Mouse (Mus musculus) intestine, postnatal 0 days (tissue): ENCODE results near the gene Insyn1. TPM values are rescaled to one million over a fixed set of nuclear protein-coding genes. Genes with fewer than 3 reads are reported as not detected.
A peak's percentile ranks its signal among the peaks of the same experiment; 100 is the strongest.

ENCODE experiments used
- ATAC-seq: fragments of 200-750 bp; cut with Nextera tagmentation; 2 replicates; pipeline ENCODE4 v1.8.0; 2017; ENCODE audit warnings: mild to moderate bottlenecking, moderate TSS enrichment, moderate library complexity
- H3K27ac ChIP-seq: fragments of 300-500 bp; sonication (generic); 2 replicates; pipeline ENCODE4 v1.5.1; 2014; ENCODE audit warnings: mild to moderate bottlenecking, low read depth, low read length, moderate library complexity
- H3K27me3 ChIP-seq: fragments of 300-500 bp; sonication (generic); replicated peaks from 2 replicates; pipeline ENCODE4 v1.6.1; 2014; ENCODE audit warnings: low read length, mixed read lengths; ENCODE audit not compliant: control insufficient read depth, insufficient read depth
- H3K36me3 ChIP-seq: fragments of 300-500 bp; sonication (generic); 2 replicates; pipeline ENCODE4 v1.6.1; 2014; ENCODE audit warnings: mild to moderate bottlenecking, moderate library complexity; ENCODE audit not compliant: control insufficient read depth, insufficient read depth
- H3K4me1 ChIP-seq: fragments of 300-500 bp; sonication (generic); replicated peaks from 2 replicates; pipeline ENCODE4 v1.6.1; 2014; ENCODE audit warnings: antibody characterized with exemption, low read length, mixed read lengths; ENCODE audit not compliant: control insufficient read depth, insufficient read depth
- H3K4me2 ChIP-seq: fragments of 300-500 bp; sonication (generic); replicated peaks from 2 replicates; pipeline ENCODE4 v1.6.1; 2014; ENCODE audit warnings: low read depth, mild to moderate bottlenecking, moderate library complexity
- H3K4me3 ChIP-seq: fragments of 300-500 bp; sonication (generic); 2 replicates; pipeline ENCODE4 v1.5.1; 2014; ENCODE audit warnings: low read depth, low read length
- H3K9ac ChIP-seq: fragments of 300-500 bp; sonication (generic); 2 replicates; pipeline ENCODE4 v1.6.1; 2014; ENCODE audit warnings: mild to moderate bottlenecking, low read depth, low read length
- H3K9me3 ChIP-seq: fragments of 300-500 bp; sonication (generic); 2 replicates; pipeline ENCODE4 v1.6.1; 2016; ENCODE audit warnings: mixed run types; ENCODE audit not compliant: control insufficient read depth
- CTCF ChIP-seq: sonication (generic); IDR thresholded peaks from 2 replicates; pipeline ENCODE4 v1.5.1; 2016; ENCODE audit warnings: low read depth, mild to moderate bottlenecking, control low read depth, antibody characterized with exemption, moderate library complexity
- WGBS: fragments of 180-500 bp; shearing (Covaris S2); extraction: QIAGEN DNeasy Blood & Tissue Kit; methylation state at CpG from one replicate; pipeline ENCODE4 v1.1.7; 2014; 5-methylcytosine and 5-hydroxymethylcytosine counted together
- polyA plus RNA-seq: library from polyadenylated mRNA; unstranded; fragments of >200 nt; fragmentation: Nextera tagmentation; extraction: Ambion mirVana; gene quantifications from 2 replicates; pipeline ENCODE4 v1.2.1, GENCODE M21; 2015

Gene Insyn1
- polyA plus RNA-seq, 1 experiment from 2014 or later = 0.37 TPM

DNA sequence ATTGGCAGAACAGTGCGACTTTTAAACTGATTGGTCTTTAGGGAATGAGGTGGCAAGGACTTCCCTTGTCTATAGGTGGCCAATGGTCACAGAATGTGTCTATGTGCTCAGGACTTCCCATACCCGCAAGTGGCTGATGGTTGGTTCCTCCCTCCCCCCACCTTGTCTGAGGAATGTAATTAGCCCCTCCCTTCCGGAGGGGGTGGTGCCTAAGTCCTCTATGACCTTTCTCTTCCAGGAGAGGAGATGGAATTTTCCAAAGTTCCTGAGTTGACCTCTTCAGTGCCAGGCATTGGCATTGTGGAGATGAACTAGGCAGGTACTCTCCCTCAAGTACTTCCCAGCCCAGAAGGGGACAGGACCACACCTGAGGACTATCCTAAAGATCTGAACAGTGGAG lies 33.5 kb upstream of the Insyn1 start:
- ATAC-seq = no peak
- H3K27me3 ChIP-seq = no peaks in the 10 kb centered on the region
- 41% methylated on average over 3 of the region's 3 CpGs for WGBS
- no peaks in the 10 kb centered on the region for H3K36me3 ChIP-seq
- no peak for TF ChIP-seq CTCF
- H3K4me1 ChIP-seq = peaks cover 5% of the 10 kb centered on the region; the same call in 1 of the 2 replicates
- H3K4me3 ChIP-seq = no peak overlapping the region
- H3K9ac ChIP-seq = no peak overlapping the region
- H3K27ac ChIP-seq = no peak overlapping the region
- no peaks in the 10 kb centered on the region for H3K9me3 ChIP-seq
- no peak overlapping the region for H3K4me2 ChIP-seq

DNA sequence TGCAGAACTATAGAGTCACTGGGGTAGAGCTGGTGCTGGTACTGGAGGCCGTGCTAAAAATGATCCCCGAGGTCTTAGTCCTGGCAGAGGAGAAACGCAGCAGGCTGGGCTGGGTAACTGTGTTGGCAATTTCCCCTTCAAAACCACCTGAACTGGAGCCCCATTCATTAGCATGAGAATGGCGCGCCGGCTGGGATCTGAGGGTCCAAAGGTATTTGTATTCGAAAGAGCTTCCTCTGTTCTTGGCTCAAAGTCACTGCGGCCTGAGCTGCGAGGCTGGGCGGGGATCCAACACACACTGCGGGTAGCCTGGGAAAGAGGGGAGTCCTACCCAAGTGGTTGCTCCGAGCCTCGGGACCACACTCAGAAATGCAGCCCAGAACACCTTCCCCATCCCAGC lies 32.6 kb upstream of the Insyn1 start:
- Histone ChIP-seq H3K27ac (no peak overlapping the region), H3K27me3 (no peaks in the 10 kb centered on the region), H3K9ac (no peak overlapping the region), H3K36me3 (no peaks in the 10 kb centered on the region), H3K9me3 (no peaks in the 10 kb centered on the region), H3K4me2 (no peak overlapping the region), H3K4me3 (no peak overlapping the region), H3K4me1 (peaks cover 5% of the 10 kb centered on the region; the same call in 1 of the 2 replicates)
- 13% methylated on average over 13 of the region's 13 CpGs for WGBS
- no peak for TF ChIP-seq CTCF
- ATAC-seq = 0 out of 2 replicates have a peak, but pooled peaks have one; percentile 49

DNA sequence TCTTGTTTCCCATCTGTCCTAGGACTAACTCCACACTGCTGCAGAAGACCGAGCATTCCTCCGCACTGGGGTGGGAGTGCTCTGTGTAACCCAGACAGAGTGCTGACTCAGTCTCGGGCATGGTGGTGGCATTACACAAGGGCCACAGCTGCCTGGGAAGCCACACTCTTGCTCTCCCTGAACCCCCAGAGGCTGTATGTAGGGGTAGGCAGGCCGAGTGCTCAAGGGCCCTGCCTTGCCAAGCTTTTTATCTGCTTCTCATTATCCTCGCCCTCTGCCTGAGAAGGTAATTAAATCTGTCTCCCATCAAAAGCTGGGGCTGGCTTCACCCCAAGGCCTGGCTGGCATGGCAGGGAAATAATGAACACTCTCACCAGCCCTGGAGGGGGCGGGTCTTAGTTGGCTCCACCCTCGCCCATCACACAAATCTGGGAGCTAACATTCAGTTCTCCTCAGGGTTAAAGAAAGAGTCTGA lies 30.9 kb upstream of the Insyn1 start:
- no peak for ATAC-seq
- H3K9me3 ChIP-seq = no peaks in the 10 kb centered on the region
- H3K4me3 ChIP-seq = no peak overlapping the region
- no peaks in the 10 kb centered on the region for H3K27me3 ChIP-seq
- no peak overlapping the region for H3K9ac ChIP-seq
- no peak overlapping the region for H3K27ac ChIP-seq
- H3K4me2 ChIP-seq = no peak overlapping the region
- peaks cover 5% of the 10 kb centered on the region; the same call in 1 of the 2 replicates for H3K4me1 ChIP-seq
- TF ChIP-seq CTCF = no peak
- H3K36me3 ChIP-seq = no peaks in the 10 kb centered on the region
- WGBS = 66% methylated on average over 7 of the region's 7 CpGs

DNA sequence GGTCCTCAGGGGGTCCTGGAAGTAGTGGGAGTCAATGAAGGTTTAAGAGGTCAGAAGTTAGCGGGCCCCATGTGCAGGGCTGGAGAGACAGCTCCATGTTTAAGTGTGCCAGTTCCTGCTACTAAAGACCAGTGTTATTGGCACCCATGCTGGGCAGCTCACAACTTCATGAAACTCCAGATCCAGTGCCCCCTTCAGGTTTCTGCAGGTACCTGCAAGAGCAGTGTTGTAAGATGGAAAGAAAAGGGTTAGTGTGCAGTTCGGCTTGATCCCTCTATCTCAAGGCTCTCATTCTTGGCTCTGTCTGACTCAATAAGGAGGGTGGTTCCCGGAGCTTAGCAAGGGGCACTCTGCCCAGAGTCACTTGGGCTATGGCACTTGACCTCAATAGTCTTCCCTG lies 30.1 kb upstream of the Insyn1 start:
- 81% methylated on average over 3 of the region's 3 CpGs for WGBS
- H3K4me2 ChIP-seq = no peak overlapping the region
- H3K36me3 ChIP-seq = no peaks in the 10 kb centered on the region

DNA sequence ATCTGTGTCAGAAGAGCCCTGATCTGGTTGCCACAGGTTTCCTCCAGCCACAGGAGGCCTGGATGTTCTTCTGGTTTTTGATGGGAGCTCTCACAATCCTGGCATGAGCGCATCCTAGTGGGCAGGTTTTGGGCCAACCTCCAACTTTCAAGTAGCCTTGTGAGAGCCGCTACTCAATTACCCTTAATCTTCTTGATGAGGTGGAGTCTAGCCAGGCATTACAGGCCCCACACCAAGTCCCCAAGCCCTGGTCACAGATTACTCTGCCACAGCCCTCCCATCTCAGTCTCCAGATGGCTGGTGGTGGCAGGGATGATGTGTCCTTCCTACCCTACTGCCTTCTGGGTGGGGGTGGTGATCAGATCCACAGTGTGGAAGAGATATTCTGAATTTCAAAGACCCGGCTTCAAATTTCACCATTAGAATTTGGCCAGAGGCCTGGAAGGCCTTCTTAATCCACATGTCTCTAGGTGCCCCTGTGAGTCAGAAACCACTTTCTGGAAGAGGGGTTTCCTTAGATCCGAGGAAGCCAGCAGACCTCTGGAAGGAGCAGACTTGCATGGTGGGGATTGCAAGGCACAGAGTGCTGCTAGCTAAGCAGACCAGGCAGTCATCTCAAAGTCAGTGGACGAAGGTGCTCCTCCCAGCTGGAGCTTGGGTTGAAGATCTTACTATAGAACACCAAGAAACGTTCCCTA lies 29.4 kb upstream of the Insyn1 start:
- Histone ChIP-seq H3K4me3 (no peak overlapping the region), H3K4me2 (no peak overlapping the region), H3K36me3 (no peaks in the 10 kb centered on the region), H3K27ac (no peak overlapping the region), H3K27me3 (no peaks in the 10 kb centered on the region), H3K9ac (no peak overlapping the region), H3K9me3 (no peaks in the 10 kb centered on the region), H3K4me1 (peaks cover 5% of the 10 kb centered on the region; the same call in 1 of the 2 replicates)
- no peak for TF ChIP-seq CTCF
- WGBS = 86% methylated on average over 6 of the region's 6 CpGs
- no peak for ATAC-seq

More for the DNA sequence above, 30.1 kb upstream of the Insyn1 start:
- TF ChIP-seq CTCF = peak; percentile 30
- no peak for ATAC-seq
- Histone ChIP-seq H3K27ac (no peak overlapping the region), H3K9ac (no peak overlapping the region), H3K4me1 (peaks cover 5% of the 10 kb centered on the region; the same call in 1 of the 2 replicates), H3K4me3 (no peak overlapping the region), H3K9me3 (no peaks in the 10 kb centered on the region), H3K27me3 (no peaks in the 10 kb centered on the region)

DNA sequence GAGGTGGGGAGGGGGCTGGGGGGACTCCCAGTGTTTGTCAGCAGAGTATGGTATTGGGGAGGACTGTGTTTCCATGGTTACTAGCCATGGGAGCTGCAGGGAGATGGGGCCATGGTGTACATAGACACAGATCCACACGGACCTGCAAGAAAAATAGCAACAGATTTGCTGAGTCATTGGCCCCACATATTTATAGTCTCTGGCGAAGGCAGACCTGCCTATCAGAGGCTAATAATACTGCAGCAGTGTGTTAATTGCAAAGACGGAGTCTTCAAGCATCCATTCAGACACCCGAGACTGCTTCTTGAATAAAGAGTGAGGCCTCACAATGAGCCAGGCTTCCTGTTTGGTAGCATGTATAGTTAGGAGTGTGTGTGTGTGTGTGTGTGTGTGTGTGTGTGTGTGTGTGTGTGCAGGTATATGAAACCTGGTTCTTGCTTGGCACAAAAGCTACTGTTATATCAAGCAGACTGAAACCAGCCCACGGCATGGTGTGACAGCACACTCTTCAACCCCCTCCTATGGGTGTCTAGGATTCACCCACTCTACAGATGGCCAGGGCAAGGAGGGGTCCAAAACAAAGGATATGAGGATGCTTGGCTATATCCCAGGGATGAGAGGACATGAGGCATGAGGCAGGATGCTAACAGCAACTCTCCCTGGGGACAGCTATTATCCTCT lies 20.9 kb upstream of the Insyn1 start:
- no peak overlapping the region for H3K27ac ChIP-seq
- H3K9me3 ChIP-seq = no peaks in the 10 kb centered on the region
- H3K36me3 ChIP-seq = no peaks in the 10 kb centered on the region
- no peak overlapping the region for H3K9ac ChIP-seq
- no peak for ATAC-seq
- H3K4me2 ChIP-seq = no peak overlapping the region
- 70% methylated on average over 5 of the region's 5 CpGs for WGBS
- H3K4me3 ChIP-seq = no peak overlapping the region
- no peaks in the 10 kb centered on the region for H3K4me1 ChIP-seq
- no peak for TF ChIP-seq CTCF
- no peaks in the 10 kb centered on the region for H3K27me3 ChIP-seq
